Mouse (Mus musculus) embryonic facial prominence, embryonic 12.5 days (tissue): ENCODE measurements around the gene Maml1. TPM values are rescaled to one million over a fixed set of nuclear protein-coding genes. Genes with fewer than 3 reads are reported as not detected.
"Not testable (repeated sequence)": the region's sequence is repeated elsewhere in the genome, so short reads cannot be mapped to it uniquely, and the experiment has no call there.

Experiments used
- ATAC-seq: fragments of 200-750 bp; cut with Nextera tagmentation; 2 replicates; pipeline ENCODE4 v1.8.0; 2017; ENCODE audit not compliant: insufficient number of reproducible peaks, insufficient read depth, low FRiP score, low TSS enrichment
- H3K27ac ChIP-seq: fragments of 300-500 bp; sonication (generic); 2 replicates; pipeline ENCODE4 v1.5.1; 2016; ENCODE audit warnings: mild to moderate bottlenecking
- H3K27me3 ChIP-seq: fragments of 300-500 bp; sonication (generic); 2 replicates; pipeline ENCODE4 v1.6.1; 2016; ENCODE audit warnings: mild to moderate bottlenecking, moderate library complexity
- H3K36me3 ChIP-seq: fragments of 300-500 bp; sonication (generic); 2 replicates; pipeline ENCODE4 v1.6.1; 2016; ENCODE audit warnings: mild to moderate bottlenecking
- H3K4me1 ChIP-seq: fragments of 300-500 bp; sonication (generic); 2 replicates; pipeline ENCODE4 v1.6.1; 2016
- H3K4me2 ChIP-seq: fragments of 300-500 bp; sonication (generic); replicated peaks from 2 replicates; pipeline ENCODE4 v1.6.1; 2016; ENCODE audit warnings: mild to moderate bottlenecking, moderate library complexity
- H3K4me3 ChIP-seq: fragments of 300-500 bp; sonication (generic); 2 replicates; pipeline ENCODE4 v1.5.1; 2016; ENCODE audit warnings: mild to moderate bottlenecking
- H3K9ac ChIP-seq: fragments of 300-500 bp; sonication (generic); 2 replicates; pipeline ENCODE4 v1.6.1; 2016; ENCODE audit warnings: mild to moderate bottlenecking, moderate library complexity
- H3K9me3 ChIP-seq: fragments of 300-500 bp; sonication (generic); 2 replicates; pipeline ENCODE4 v1.6.1; 2016; ENCODE audit warnings: mild to moderate bottlenecking, moderate library complexity
- WGBS: fragments of 180-500 bp; shearing (Covaris S2); methylation state at CpG from one replicate; pipeline ENCODE4 v1.1.7; 2016; 5-methylcytosine and 5-hydroxymethylcytosine counted together
- polyA plus RNA-seq: library from polyadenylated mRNA; unstranded; fragments of >200 nt; fragmentation: Nextera tagmentation; extraction: Ambion mirVana; gene quantifications from 2 replicates; pipeline ENCODE4 v1.2.1, GENCODE M21; 2016

Maml1 gene
- polyA plus RNA-seq, 1 experiment from 2014 or later: 9.2 TPM

DNA sequence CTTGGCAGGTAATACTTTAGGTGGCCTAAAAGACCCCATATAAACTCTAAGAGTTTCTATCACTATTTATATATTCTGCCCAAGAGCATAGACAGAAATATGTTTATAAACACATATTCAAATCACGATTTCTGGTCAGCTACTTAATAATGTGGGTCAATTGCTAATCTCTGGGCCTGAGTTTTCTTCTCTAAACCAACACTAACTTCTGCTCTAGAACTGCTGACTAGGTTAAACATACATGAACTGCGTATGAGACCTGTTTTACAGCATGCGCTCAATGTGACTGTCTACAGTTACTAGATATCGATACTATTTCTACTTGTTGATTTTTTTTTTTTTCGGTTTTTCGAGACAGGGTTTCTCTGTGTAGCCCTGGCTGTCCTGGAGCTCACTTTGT, 29.1 kb upstream of the Maml1 start:
- H3K4me2 ChIP-seq: no peak overlapping the region
- H3K36me3 ChIP-seq: peaks cover 3% of the 10 kb centered on the region; the same call in 1 of the 2 replicates
- H3K27me3 ChIP-seq: no peaks in the 10 kb centered on the region
- H3K9me3 ChIP-seq: no peaks in the 10 kb centered on the region
- no peak overlapping the region for H3K9ac ChIP-seq
- ATAC-seq: no peak
- 94% methylated on average over 6 of the region's 6 CpGs for WGBS
- no peak overlapping the region for H3K4me3 ChIP-seq
- H3K27ac ChIP-seq: no peak overlapping the region
- peaks cover 13% of the 10 kb centered on the region for H3K4me1 ChIP-seq

- not testable (repeated sequence) for H3K27ac ChIP-seq
- 86% methylated on average over 4 of the region's 4 CpGs for WGBS
Observed at GRCm38 (mm10) chr11:50319343-50319742, 27.2 kb upstream of the Maml1 start.

GRCm38 (mm10) chr11:50312803-50313202, 20.7 kb upstream of the Maml1 start:
- Histone ChIP-seq H3K4me3 (no peak overlapping the region), H3K27ac (no peak overlapping the region), H3K9me3 (no peaks in the 10 kb centered on the region), H3K4me1 (no peaks in the 10 kb centered on the region; the same call in 1 of the 2 replicates), H3K36me3 (peaks cover 30% of the 10 kb centered on the region), H3K4me2 (no peak overlapping the region), H3K9ac (no peak overlapping the region), H3K27me3 (no peaks in the 10 kb centered on the region)
- ATAC-seq: no peak
- 83% methylated on average over 2 of the region's 2 CpGs for WGBS

More at GRCm38 (mm10) chr11:50319343-50319742, 27.2 kb upstream of the Maml1 start:
- H3K36me3 ChIP-seq, H3K4me3 ChIP-seq, H3K9me3 ChIP-seq, H3K9ac ChIP-seq, H3K4me2 ChIP-seq, H3K27me3 ChIP-seq, ATAC-seq: not testable (repeated sequence)
- H3K4me1 ChIP-seq: peaks cover 10% of the 10 kb centered on the region

DNA sequence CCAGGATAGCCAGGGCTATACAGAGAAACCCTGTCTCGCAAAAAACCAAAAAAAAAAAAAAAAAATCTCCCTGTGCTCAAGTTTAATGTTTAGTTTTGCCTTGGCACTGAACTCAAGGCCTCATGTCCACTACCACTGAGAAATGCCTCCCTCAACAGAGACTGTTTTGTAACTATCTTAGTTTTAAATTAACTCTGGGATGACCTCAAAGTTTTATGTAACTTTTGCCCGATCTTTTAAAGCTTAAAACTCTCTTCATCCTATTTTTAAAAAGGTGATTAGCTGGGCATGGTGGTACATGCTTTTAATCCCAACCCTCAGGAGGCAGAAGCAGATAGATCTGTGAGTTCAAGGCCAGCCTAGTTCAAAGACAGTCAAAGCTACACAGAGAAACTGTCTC, 11.3 kb upstream of the Maml1 start:
- H3K4me3 ChIP-seq: no peak overlapping the region
- H3K4me2 ChIP-seq: no peak overlapping the region
- H3K27ac ChIP-seq: no peak overlapping the region
- no peak overlapping the region for H3K9ac ChIP-seq
- no peaks in the 10 kb centered on the region for H3K9me3 ChIP-seq
- WGBS: 84% methylated on average over 2 of the region's 2 CpGs
- peaks cover 86% of the 10 kb centered on the region for H3K36me3 ChIP-seq
- H3K4me1 ChIP-seq: no peaks in the 10 kb centered on the region
- no peak for ATAC-seq
- H3K27me3 ChIP-seq: no peaks in the 10 kb centered on the region

DNA sequence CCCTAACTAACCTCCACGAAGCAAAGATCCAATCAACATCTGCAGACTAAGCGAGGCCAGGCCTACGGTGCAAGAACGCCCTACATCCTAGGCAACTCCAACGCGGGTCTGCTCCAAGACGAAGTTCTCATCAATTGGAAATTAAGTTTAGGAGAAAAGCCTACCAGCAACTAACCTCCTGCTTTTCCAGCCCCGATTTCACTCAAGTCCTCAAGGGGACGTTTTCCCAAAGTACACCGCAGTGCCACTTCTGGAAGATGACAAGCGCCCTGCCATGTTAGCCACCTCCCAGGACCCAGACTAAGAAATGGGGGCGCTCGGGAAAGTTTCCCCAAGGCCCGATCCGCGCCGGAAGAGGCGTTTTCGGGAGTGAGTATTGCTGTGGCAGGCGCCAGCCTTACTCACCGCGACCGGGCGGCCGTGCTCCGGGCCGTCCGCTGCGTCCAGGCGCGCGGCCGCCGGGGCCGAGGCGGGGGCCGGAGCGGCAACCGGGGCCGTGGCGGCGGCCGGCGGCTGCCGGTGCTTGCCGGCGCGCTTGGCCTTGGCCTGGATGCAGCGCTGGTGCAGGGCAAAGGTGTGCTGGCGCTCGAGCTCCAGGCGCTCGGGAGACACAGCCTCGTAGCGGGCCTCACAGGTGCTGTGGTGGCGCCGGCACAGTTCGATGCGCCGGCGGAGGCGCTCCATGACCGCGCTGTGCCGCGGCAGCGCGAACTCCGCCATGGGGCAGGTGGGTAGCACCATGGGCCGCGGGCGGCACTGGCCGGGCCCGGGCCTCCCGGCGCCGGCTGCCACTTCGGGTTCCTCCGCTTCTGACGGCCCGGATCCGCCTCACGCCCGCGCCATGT, 568 bp downstream of the Maml1 start:
- H3K36me3 ChIP-seq: peaks cover 29% of the 10 kb centered on the region
- ATAC-seq: peak; percentile 65

DNA sequence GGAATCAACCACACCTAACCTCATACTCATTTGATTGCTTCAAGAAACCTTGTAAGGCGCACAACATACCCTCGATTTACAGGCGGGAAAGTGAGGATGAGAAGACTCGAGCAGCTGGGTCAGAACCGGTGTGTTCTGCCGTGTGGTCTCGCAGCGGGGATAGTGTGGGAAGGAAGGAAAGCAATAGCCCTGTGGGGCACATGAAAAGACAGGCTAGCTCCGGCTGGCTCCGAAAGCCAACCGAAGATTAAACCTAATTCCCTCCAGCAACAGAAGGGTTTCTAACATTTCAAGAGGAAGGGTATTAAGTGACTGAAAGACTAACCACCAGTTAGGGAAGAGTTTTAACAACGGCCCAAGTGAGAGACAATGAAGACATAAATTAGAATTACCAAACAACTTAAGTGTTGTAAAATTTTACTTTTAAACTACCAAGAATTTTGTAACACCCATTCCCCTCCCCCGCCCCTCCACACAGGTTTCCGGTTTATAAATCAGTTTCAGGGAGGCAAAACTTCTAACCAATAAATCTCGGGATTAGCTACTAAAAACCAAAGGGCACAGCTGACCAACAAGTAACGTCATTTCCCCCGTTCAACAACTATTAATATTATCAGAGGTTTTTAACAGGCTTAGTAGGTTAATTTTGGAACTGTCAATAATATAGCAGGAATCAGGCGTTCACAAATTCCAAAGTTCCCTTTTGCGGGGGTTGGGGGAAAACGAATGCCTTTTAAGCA, 1.5 kb downstream of the Maml1 start:
- Histone ChIP-seq H3K9ac (peak overlapping the region; percentile 99), H3K4me1 (peaks cover 12% of the 10 kb centered on the region), H3K4me2 (peak overlapping the region; percentile 76), H3K4me3 (peak overlapping the region; percentile 91), H3K27ac (peak overlapping the region; percentile 99), H3K27me3 (no peaks in the 10 kb centered on the region), H3K36me3 (peaks cover 26% of the 10 kb centered on the region), H3K9me3 (no peaks in the 10 kb centered on the region)
- ATAC-seq: no peak
- 9% methylated on average over 20 of the region's 20 CpGs for WGBS

More for the DNA sequence above, 568 bp downstream of the Maml1 start:
- H3K4me2 ChIP-seq: peak overlapping the region; percentile 76
- H3K9ac ChIP-seq: peak overlapping the region; percentile 99
- WGBS: under 1% methylated on average over 85 of the region's 85 CpGs
- peak overlapping the region; percentile 99 for H3K27ac ChIP-seq
- no peaks in the 10 kb centered on the region for H3K27me3 ChIP-seq
- H3K4me3 ChIP-seq: peak overlapping the region; percentile 91
- no peaks in the 10 kb centered on the region for H3K9me3 ChIP-seq
- H3K4me1 ChIP-seq: peaks cover 12% of the 10 kb centered on the region

GRCm38 (mm10) chr11:50286428-50286827, 5.7 kb downstream of the Maml1 start:
- Histone ChIP-seq H3K4me3 (no peak overlapping the region), H3K27ac (no peak overlapping the region), H3K4me2 (no peak overlapping the region), H3K4me1 (peaks cover 12% of the 10 kb centered on the region), H3K36me3 (peaks cover 17% of the 10 kb centered on the region), H3K9me3 (no peaks in the 10 kb centered on the region), H3K9ac (no peak overlapping the region), H3K27me3 (no peaks in the 10 kb centered on the region)
- 93% methylated on average over 1 of the region's 1 CpGs for WGBS
- ATAC-seq: no peak

DNA sequence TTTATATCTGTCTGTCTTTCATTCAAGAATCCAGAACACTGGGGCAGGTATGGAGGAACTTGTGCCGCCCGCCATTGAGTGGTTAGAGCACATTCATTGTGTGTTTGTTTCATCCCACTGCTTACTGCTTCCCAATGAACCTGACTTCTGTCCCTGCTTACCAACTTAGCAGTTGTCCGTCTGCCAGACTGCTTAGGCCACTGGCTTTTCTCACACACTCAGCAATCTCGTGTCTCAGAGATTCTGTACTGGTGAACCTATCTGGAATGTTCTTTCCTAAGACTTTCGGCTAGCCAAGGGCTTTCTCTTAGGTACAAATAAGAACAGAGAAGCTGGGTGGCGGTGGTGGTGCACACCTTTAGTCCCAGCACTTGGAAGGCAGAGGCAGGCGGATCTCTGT, 6.4 kb downstream of the Maml1 start:
- ATAC-seq: no peak
- Histone ChIP-seq H3K27me3 (no peaks in the 10 kb centered on the region), H3K9ac (no peak overlapping the region), H3K4me3 (no peak overlapping the region), H3K4me1 (peaks cover 12% of the 10 kb centered on the region), H3K4me2 (no peak overlapping the region), H3K36me3 (peaks cover 20% of the 10 kb centered on the region), H3K9me3 (no peaks in the 10 kb centered on the region), H3K27ac (no peak overlapping the region)
- 95% methylated on average over 7 of the region's 7 CpGs for WGBS

GRCm38 (mm10) chr11:50285263-50285662, 6.8 kb downstream of the Maml1 start:
- no peak overlapping the region for H3K4me2 ChIP-seq
- H3K9ac ChIP-seq: no peak overlapping the region
- H3K27ac ChIP-seq: no peak overlapping the region
- H3K36me3 ChIP-seq: peaks cover 23% of the 10 kb centered on the region
- H3K4me1 ChIP-seq: peaks cover 9% of the 10 kb centered on the region
- no peak overlapping the region for H3K4me3 ChIP-seq
- ATAC-seq: no peak
- H3K9me3 ChIP-seq: no peaks in the 10 kb centered on the region
- H3K27me3 ChIP-seq: no peaks in the 10 kb centered on the region
- 90% methylated on average over 5 of the region's 5 CpGs for WGBS

GRCm38 (mm10) chr11:50280053-50280452, 12.1 kb downstream of the Maml1 start:
- Histone ChIP-seq H3K4me2 (no peak overlapping the region), H3K9me3 (no peaks in the 10 kb centered on the region), H3K36me3 (peaks cover 13% of the 10 kb centered on the region), H3K4me3 (no peak overlapping the region), H3K4me1 (no peaks in the 10 kb centered on the region), H3K27me3 (no peaks in the 10 kb centered on the region), H3K27ac (no peak overlapping the region), H3K9ac (no peak overlapping the region)
- no peak for ATAC-seq
- WGBS: 88% methylated on average over 1 of the region's 1 CpGs

GRCm38 (mm10) chr11:50279005-50279404, 13.1 kb downstream of the Maml1 start:
- no peak overlapping the region for H3K4me2 ChIP-seq
- no peaks in the 10 kb centered on the region for H3K27me3 ChIP-seq
- ATAC-seq: no peak
- H3K36me3 ChIP-seq: peaks cover 13% of the 10 kb centered on the region
- 85% methylated on average over 4 of the region's 4 CpGs for WGBS
- H3K9me3 ChIP-seq: no peaks in the 10 kb centered on the region
- H3K4me1 ChIP-seq: no peaks in the 10 kb centered on the region
- H3K9ac ChIP-seq: no peak overlapping the region
- H3K4me3 ChIP-seq: no peak overlapping the region
- no peak overlapping the region for H3K27ac ChIP-seq

DNA sequence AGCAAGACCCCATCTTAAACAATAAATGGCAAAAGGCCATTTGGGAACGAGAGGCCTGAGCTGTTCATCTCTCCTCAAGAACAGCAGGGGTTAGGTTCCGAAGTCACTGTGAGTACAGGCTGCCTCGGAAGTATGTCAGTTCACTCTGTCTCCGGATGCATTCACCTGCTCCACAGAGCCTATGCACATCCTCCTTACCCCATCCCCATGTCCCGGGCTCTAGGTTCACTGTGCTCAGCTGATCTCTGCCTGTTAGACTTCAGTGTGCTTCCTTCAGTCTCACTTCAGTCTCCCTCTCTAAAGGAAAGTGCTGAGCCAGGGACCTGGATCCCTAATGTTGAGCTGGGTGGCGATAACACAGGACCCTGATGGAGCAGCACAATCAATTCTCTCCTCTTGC, 14.4 kb downstream of the Maml1 start:
- Histone ChIP-seq H3K36me3 (peaks cover 13% of the 10 kb centered on the region), H3K27ac (no peak overlapping the region), H3K4me3 (no peak overlapping the region), H3K4me2 (no peak overlapping the region), H3K9me3 (no peaks in the 10 kb centered on the region), H3K9ac (no peak overlapping the region), H3K4me1 (no peaks in the 10 kb centered on the region), H3K27me3 (no peaks in the 10 kb centered on the region)
- 91% methylated on average over 6 of the region's 6 CpGs for WGBS
- ATAC-seq: no peak
